Mouse (Mus musculus) left cerebral cortex, postnatal 10 days (tissue): Measurements from ENCODE around the gene Dmd. TPM values are rescaled to one million over a fixed set of nuclear protein-coding genes. Genes with fewer than 3 reads are reported as not detected.

Source experiments
- DNase-seq, 2 experiments: peaks; one replicate each; pipeline ENCODE4 v3.0.0; 2021 to 2022; ENCODE audit warnings: low spot score in 2 of 2, mixed read lengths in 1 of 2; ENCODE audit errors: extremely low spot score in 1 of 2
- intact Hi-C: fragments of 180-260 bp; cut with DNase I; formaldehyde crosslinking; loops from one replicate; pipeline ENCODE4 v1.15.1; 2025
- total RNA-seq, 2 experiments: library from RNA; stranded (reverse); gene quantifications; 2 replicates each; pipeline ENCODE4 v1.2.3; 2021

Dmd gene
- total RNA-seq, 2 experiments from 2014 or later = 62.1 to 63.9 TPM

DNA sequence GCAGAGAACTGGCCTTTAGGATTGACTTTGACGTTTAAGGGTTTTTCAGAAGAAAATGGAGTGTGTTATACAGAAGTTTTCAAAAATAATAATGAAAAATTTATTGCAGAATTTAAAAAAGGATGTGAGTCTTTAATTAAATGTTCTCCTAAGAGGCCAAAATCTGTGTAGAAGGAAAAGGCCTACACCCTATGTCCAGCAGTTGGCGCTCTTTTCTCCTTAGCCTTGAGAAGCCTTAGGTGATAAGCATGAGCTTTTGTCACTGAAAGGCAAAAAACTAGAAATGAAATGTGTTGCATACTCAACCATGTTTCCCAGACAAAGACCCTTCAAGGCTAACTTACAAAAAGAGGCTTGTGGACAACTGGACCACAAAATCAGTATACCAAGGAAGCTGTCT lies 2222.6 kb downstream of the Dmd start:
- DNase-seq = no peak
- intact Hi-C loops = no loop called here

DNA sequence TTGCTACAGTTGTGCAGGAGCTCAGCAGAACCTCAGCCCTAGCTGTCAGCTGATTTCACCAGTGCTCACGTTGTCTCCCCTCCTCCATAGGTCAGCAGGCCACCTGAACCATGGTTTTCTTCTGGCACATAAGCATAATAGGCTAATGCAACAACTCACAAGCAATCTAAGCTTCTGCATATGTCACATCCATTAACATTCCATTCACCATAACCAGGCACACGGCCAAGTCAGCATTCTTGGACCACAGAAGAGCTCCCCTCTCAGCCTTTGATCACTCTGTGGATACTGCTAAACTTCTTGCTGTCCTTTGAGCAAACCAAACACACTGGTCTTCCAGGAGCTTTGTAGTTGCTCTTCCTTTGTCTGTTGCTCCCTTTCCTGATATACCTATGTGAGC lies 2238.9 kb downstream of the Dmd start:
- DNase-seq = peak in 1 of 2 experiments; percentile 13

GRCm38 (mm10) chrX:85193856-85194255 lies 2245.2 kb downstream of the Dmd start:
- DNase-seq = no peak
- intact Hi-C loops = no loop called here

More for the DNA sequence above, 2238.9 kb downstream of the Dmd start:
- intact Hi-C loops = no loop called here

DNA sequence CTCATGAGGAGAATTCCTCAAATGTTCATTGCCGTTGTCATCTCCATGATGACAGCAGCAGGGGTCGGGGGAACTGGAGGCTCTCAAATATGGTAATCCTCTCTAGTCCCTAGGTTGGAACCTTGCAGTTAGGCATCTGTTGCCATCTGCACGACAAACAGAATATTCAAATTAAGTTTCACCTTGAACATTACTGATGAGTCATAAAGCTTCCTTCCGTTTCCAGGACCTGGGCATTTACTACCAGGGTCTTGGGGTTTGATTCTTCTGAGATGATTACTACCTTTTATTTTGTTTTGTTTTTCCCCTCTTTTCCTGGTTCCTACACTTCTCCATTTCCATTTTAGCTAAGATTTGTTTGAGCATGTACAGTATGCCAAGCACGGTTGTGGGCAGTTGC lies 2249.0 kb downstream of the Dmd start:
- DNase-seq = no peak
- intact Hi-C loops = no loop called here

DNA sequence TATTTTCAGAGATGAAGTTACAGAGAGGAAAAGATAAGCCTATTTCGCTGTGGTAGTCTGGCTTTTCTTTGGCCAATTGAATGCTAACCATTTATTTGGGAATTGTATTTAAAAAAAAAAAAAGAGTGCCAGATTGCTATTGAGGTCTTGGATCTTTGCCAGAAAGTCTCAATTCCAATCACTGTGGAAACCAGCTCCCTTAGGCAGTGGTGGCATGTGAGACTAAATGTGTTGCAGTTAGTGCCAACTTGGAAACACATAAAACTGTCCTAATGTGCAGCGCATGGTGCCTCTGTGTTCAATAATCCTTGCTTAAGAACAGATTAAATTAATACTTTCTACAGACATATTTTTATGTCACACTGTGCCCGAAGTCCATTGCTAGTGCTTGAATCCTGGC lies 2250.7 kb downstream of the Dmd start:
- intact Hi-C loops = no loop called here

DNA sequence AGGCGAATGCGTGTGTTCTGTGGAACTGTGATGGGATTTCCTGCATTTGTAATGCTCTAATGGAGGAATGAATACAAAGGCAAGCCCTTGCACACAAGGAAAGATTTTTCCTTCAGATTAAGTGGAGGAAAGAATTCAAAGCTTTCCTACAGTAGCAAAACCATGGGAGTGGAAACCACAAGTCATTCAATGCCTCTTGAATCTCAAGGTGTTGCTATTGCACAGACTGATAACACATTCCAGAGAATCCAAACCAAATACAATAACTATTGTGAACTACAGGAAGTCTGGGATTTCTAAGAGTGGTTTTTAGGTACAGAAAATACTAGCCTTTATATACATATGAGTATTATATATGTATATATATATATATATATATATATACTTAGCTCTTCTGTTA lies 2258.3 kb downstream of the Dmd start:
- DNase-seq = no peak
- intact Hi-C loops = no loop called here

More for the DNA sequence above, 2250.7 kb downstream of the Dmd start:
- DNase-seq = peak in 1 of 2 experiments; percentile 8

- intact Hi-C loops = no loop called here
- DNase-seq = no peak
These were observed 2278.2 kb downstream of the Dmd start for GRCm38 (mm10) chrX:85226883-85227282.

GRCm38 (mm10) chrX:85249379-85249778 lies 2300.7 kb downstream of the Dmd start, which contains the start of gene Fthl17a:
TSS of gene Fthl17a (plus strand) at chrX:85249679.
- no peak for DNase-seq
- intact Hi-C loops = no loop called here
